Mouse (Mus musculus): Measurements from ENCODE around the gene Nprl2. TPM values are rescaled to one million over a fixed set of nuclear protein-coding genes. Genes with fewer than 3 reads are reported as not detected.

Gene Nprl2
- total and polyA plus RNA-seq, 3 experiments = 23.2 to 30.2 TPM; not detected in 1

DNA sequence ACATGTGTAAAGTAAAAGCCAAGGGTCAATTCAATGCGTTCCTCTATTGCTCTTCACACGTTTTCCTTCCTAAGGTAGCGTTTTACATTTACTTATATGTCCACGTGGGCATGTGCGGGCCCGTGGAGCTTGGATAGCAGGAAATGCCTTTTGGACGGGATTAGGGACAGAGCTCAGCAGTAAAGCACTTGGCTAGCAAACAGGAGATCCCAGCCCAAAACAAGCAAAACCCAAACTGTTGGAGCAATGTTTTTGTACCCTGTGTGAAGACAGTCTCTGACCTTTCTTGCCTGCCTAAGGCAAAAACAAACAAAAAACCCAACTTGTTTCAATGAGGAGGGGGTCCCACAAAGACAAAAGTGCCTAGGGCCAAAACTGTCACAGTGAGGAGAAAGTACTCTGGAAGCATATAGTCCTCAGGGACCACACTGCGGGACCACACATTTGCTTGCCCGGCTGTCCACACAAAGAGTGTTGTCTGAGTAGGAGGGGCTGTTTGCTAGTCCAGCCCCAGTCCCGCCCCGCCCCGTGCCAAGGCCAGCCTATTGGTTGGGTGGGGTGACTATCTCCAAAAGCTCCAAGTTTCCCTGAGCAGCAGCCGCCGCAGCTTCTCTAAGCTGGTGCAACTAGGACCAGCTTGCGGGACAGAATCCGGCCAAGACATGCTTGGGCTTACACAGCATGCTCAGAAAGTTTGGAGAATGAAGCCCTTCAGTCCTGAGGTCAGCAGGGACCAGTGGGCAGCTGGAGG lies 34.5 kb downstream of the Nprl2 start, which contains the start of gene Hyal1 (continued):
- no peak for TF ChIP-seq JUND (IDR thresholded peaks at IDR 0.05; ENCODE audit: low read depth, low read length)
- no peak for TF ChIP-seq RAD21 (IDR thresholded peaks at IDR 0.05; ENCODE audit: low read depth, low read length)
- TF ChIP-seq POLR2AphosphoS5 (IDR thresholded peaks at IDR 0.05; ENCODE audit: borderline replicate concordance, low read depth, low read length) = no peak
- TF ChIP-seq NRF1 (IDR thresholded peaks at IDR 0.05; ENCODE audit: insufficient read depth, low read depth, low read length, poor library complexity, severe bottlenecking) = 0 out of 2 replicates have a peak, but pooled peaks have one; percentile 3
- peak; percentile 31; the same call in 1 of the 2 replicates for TF ChIP-seq TBP (IDR thresholded peaks at IDR 0.05; ENCODE audit: low read depth, low read length)
- no peak; the same call in 1 of the 2 replicates for TF ChIP-seq ZMIZ1 (IDR thresholded peaks at IDR 0.05; ENCODE audit: low read depth, low read length)
- TF ChIP-seq HCFC1 (IDR thresholded peaks at IDR 0.05; ENCODE audit: low read depth, low read length) = no peak
- peak; percentile 13; the same call in 1 of the 2 replicates for TF ChIP-seq TCF12 (IDR thresholded peaks at IDR 0.05; ENCODE audit: low read depth, low read length)
- peak; percentile 49; the same call in 1 of the 2 replicates for TF ChIP-seq NELFE (IDR thresholded peaks at IDR 0.05; ENCODE audit: low read depth, low read length)
- TF ChIP-seq KAT2A (conservative IDR thresholded peaks at IDR 0.05; ENCODE audit: low read depth, low read length) = no peak
- no peak for TF ChIP-seq MAZ (IDR thresholded peaks at IDR 0.05; ENCODE audit: low read depth, low read length)
- peak; percentile 45 to 65; a peak in 2 of 4 replicates for TF ChIP-seq POLR2A (IDR thresholded peaks at IDR 0.05; ENCODE audit: control insufficient read depth in 1 of 2, insufficient read depth in 1 of 2, low read depth in 1 of 2, low read length in 2 of 2, poor library complexity in 1 of 2)
- TF ChIP-seq MXI1 (IDR thresholded peaks at IDR 0.05; ENCODE audit: low read depth, low read length) = peak; percentile 31; the same call in 1 of the 2 replicates

- Histone ChIP-seq H3K79me2 (ENCODE audit: control insufficient read depth, insufficient read depth, low read length, poor library complexity) (peaks cover 23% of the 10 kb centered on the region), H3K36me3 (ENCODE audit: control insufficient read depth in 1 of 2, insufficient read depth in 2 of 2, low read length in 2 of 2) (peaks cover 0 to 11% of the 10 kb centered on the region in 2 experiments; a peak in 2 of 4 replicates), H3K9ac (ENCODE audit: control insufficient read depth, low read depth, low read length, poor library complexity, severe bottlenecking) (no peak overlapping the region), H3K4me1 (ENCODE audit: control insufficient read depth in 1 of 2, insufficient read depth in 2 of 2, low read length in 2 of 2) (peaks cover 2 to 33% of the 10 kb centered on the region in 2 experiments; a peak in 3 of 4 replicates), H3K27ac (ENCODE audit: control insufficient read depth, low read depth, low read length) (no peak overlapping the region), H3K4me3 (ENCODE audit: control insufficient read depth in 1 of 2, insufficient read depth in 1 of 2, low read depth in 2 of 2, low read length in 2 of 2) (no peak overlapping the region), H3K27me3 (ENCODE audit: control insufficient read depth in 1 of 2, insufficient read depth in 2 of 2, low read length in 2 of 2) (no peaks in the 10 kb centered on the region), H3K9me3 (replicated peaks; ENCODE audit: insufficient read depth, low read length) (no peaks in the 10 kb centered on the region)
- no peak for DNase-seq (ENCODE audit: low read depth, low spot score)
- TF ChIP-seq SMC3 (IDR thresholded peaks at IDR 0.05; ENCODE audit: low read depth, low read length) (no peak), USF1 (IDR thresholded peaks at IDR 0.05; ENCODE audit: low read depth, low read length) (no peak), ZC3H11A (IDR thresholded peaks at IDR 0.05; ENCODE audit: low read depth, low read length) (no peak), NELFE (IDR thresholded peaks at IDR 0.05; ENCODE audit: low read depth, low read length) (no peak), KAT2A (conservative IDR thresholded peaks at IDR 0.05; ENCODE audit: low read depth, low read length) (no peak), HCFC1 (IDR thresholded peaks at IDR 0.05; ENCODE audit: low read depth, low read length) (no peak), MAZ (IDR thresholded peaks at IDR 0.05; ENCODE audit: low read depth, low read length) (no peak), RCOR1 (IDR thresholded peaks at IDR 0.05; ENCODE audit: low read depth, low read length) (no peak), MXI1 (IDR thresholded peaks at IDR 0.05; ENCODE audit: low read depth, low read length) (no peak), EP300 (IDR thresholded peaks at IDR 0.05; ENCODE audit: low read depth in 1 of 2, low read length in 2 of 2) (no peak), ELF1 (IDR thresholded peaks at IDR 0.05; ENCODE audit: low read depth, low read length) (no peak)
Observed at GRCm38 (mm10) chr9:107577871-107578270, 35.8 kb downstream of the Nprl2 start.

Measured in MEL (cell line).